Mouse (Mus musculus): ENCODE data around the gene Lamtor4. TPM values are rescaled to one million over a fixed set of nuclear protein-coding genes. Genes with fewer than 3 reads are reported as not detected.

Gene Lamtor4
- polyA plus RNA-seq, 1 experiment from 2014 or later = 85.0 TPM

GRCm38 (mm10) chr5:138257585-138257978, 2.3 kb downstream of the Lamtor4 start:
- no peak overlapping the region for H3K9ac ChIP-seq
- WGBS = 94% methylated on average over 4 of the region's 4 CpGs
- no peaks in the 10 kb centered on the region for H3K9me3 ChIP-seq (ENCODE audit: control insufficient read depth, low read length)
- no peak overlapping the region for H3K4me2 ChIP-seq (replicated peaks)
- H3K4me1 ChIP-seq (replicated peaks; ENCODE audit: control insufficient read depth, insufficient read depth, low read length) = peaks cover 18% of the 10 kb centered on the region
- ATAC-seq (ENCODE audit: low FRiP score) = no peak
- H3K36me3 ChIP-seq (replicated peaks; ENCODE audit: control insufficient read depth, insufficient read depth) = peaks cover 46% of the 10 kb centered on the region
- H3K4me3 ChIP-seq (replicated peaks; ENCODE audit: low read length) = no peak overlapping the region
- no peak overlapping the region for H3K27ac ChIP-seq
- no peak for DNase-seq (ENCODE audit: low spot score)
- H3K27me3 ChIP-seq (ENCODE audit: control insufficient read depth, insufficient read depth, low read length) = no peaks in the 10 kb centered on the region

GRCm38 (mm10) chr5:138258078-138258477, 2.8 kb downstream of the Lamtor4 start:
- no peak for ATAC-seq (ENCODE audit: low FRiP score)
- peaks cover 46% of the 10 kb centered on the region for H3K36me3 ChIP-seq (replicated peaks; ENCODE audit: control insufficient read depth, insufficient read depth)
- H3K27ac ChIP-seq = no peak overlapping the region
- WGBS = 81% methylated on average over 3 of the region's 3 CpGs
- H3K4me3 ChIP-seq (replicated peaks; ENCODE audit: low read length) = no peak overlapping the region
- peaks cover 23% of the 10 kb centered on the region for H3K4me1 ChIP-seq (replicated peaks; ENCODE audit: control insufficient read depth, insufficient read depth, low read length)
- H3K9me3 ChIP-seq (ENCODE audit: control insufficient read depth, low read length) = no peaks in the 10 kb centered on the region
- no peak overlapping the region for H3K9ac ChIP-seq
- DNase-seq (ENCODE audit: low spot score) = no peak
- H3K4me2 ChIP-seq (replicated peaks) = no peak overlapping the region
- H3K27me3 ChIP-seq (ENCODE audit: control insufficient read depth, insufficient read depth, low read length) = no peaks in the 10 kb centered on the region

- peaks cover 46% of the 10 kb centered on the region for H3K36me3 ChIP-seq (replicated peaks; ENCODE audit: control insufficient read depth, insufficient read depth)
- H3K9ac ChIP-seq = no peak overlapping the region
- H3K27ac ChIP-seq = no peak overlapping the region
- H3K4me1 ChIP-seq (replicated peaks; ENCODE audit: control insufficient read depth, insufficient read depth, low read length) = peaks cover 25% of the 10 kb centered on the region
- H3K4me2 ChIP-seq (replicated peaks) = no peak overlapping the region
- ATAC-seq (ENCODE audit: low FRiP score) = no peak
- no peak for DNase-seq (ENCODE audit: low spot score)
- no peak overlapping the region for H3K4me3 ChIP-seq (replicated peaks; ENCODE audit: low read length)
- H3K9me3 ChIP-seq (ENCODE audit: control insufficient read depth, low read length) = no peaks in the 10 kb centered on the region
- no peaks in the 10 kb centered on the region for H3K27me3 ChIP-seq (ENCODE audit: control insufficient read depth, insufficient read depth, low read length)
- WGBS = 94% methylated on average over 6 of the region's 6 CpGs
Observed at GRCm38 (mm10) chr5:138258542-138258941, 3.3 kb downstream of the Lamtor4 start.

GRCm38 (mm10) chr5:138258993-138259392, 3.7 kb downstream of the Lamtor4 start:
- Histone ChIP-seq H3K4me3 (replicated peaks; ENCODE audit: low read length) (no peak overlapping the region), H3K9me3 (ENCODE audit: control insufficient read depth, low read length) (no peaks in the 10 kb centered on the region), H3K27me3 (ENCODE audit: control insufficient read depth, insufficient read depth, low read length) (no peaks in the 10 kb centered on the region)

GRCm38 (mm10) chr5:138260051-138260450, 4.8 kb downstream of the Lamtor4 start:
- Histone ChIP-seq H3K4me3 (replicated peaks; ENCODE audit: low read length) (no peak overlapping the region), H3K27ac (no peak overlapping the region), H3K27me3 (ENCODE audit: control insufficient read depth, insufficient read depth, low read length) (no peaks in the 10 kb centered on the region), H3K4me1 (replicated peaks; ENCODE audit: control insufficient read depth, insufficient read depth, low read length) (peaks cover 28% of the 10 kb centered on the region), H3K4me2 (replicated peaks) (no peak overlapping the region), H3K9ac (no peak overlapping the region), H3K36me3 (replicated peaks; ENCODE audit: control insufficient read depth, insufficient read depth) (peaks cover 46% of the 10 kb centered on the region), H3K9me3 (ENCODE audit: control insufficient read depth, low read length) (no peaks in the 10 kb centered on the region)
- ATAC-seq (ENCODE audit: low FRiP score) = no peak
- 84% methylated on average over 10 of the region's 10 CpGs for WGBS
- DNase-seq (ENCODE audit: low spot score) = no peak

More at GRCm38 (mm10) chr5:138258993-138259392, 3.7 kb downstream of the Lamtor4 start:
- Histone ChIP-seq H3K4me1 (replicated peaks; ENCODE audit: control insufficient read depth, insufficient read depth, low read length) (peaks cover 25% of the 10 kb centered on the region), H3K27ac (no peak overlapping the region), H3K4me2 (replicated peaks) (no peak overlapping the region), H3K9ac (no peak overlapping the region), H3K36me3 (replicated peaks; ENCODE audit: control insufficient read depth, insufficient read depth) (peaks cover 46% of the 10 kb centered on the region)
- DNase-seq (ENCODE audit: low spot score) = no peak
- no peak for ATAC-seq (ENCODE audit: low FRiP score)
- WGBS = 73% methylated on average over 7 of the region's 7 CpGs

- H3K27ac ChIP-seq = no peak overlapping the region
- H3K36me3 ChIP-seq (replicated peaks; ENCODE audit: control insufficient read depth, insufficient read depth) = peaks cover 50% of the 10 kb centered on the region
- DNase-seq (ENCODE audit: low spot score) (no peak), ATAC-seq (ENCODE audit: low FRiP score) (no peak)
- no peaks in the 10 kb centered on the region for H3K27me3 ChIP-seq (ENCODE audit: control insufficient read depth, insufficient read depth, low read length)
- H3K9ac ChIP-seq = no peak overlapping the region
- H3K9me3 ChIP-seq (ENCODE audit: control insufficient read depth, low read length) = no peaks in the 10 kb centered on the region
- H3K4me2 ChIP-seq (replicated peaks) = no peak overlapping the region
- peaks cover 29% of the 10 kb centered on the region for H3K4me1 ChIP-seq (replicated peaks; ENCODE audit: control insufficient read depth, insufficient read depth, low read length)
- WGBS = 93% methylated on average over 11 of the region's 11 CpGs
- H3K4me3 ChIP-seq (replicated peaks; ENCODE audit: low read length) = no peak overlapping the region
Observed at GRCm38 (mm10) chr5:138260834-138261233, 5.6 kb downstream of the Lamtor4 start.

- ATAC-seq (ENCODE audit: low FRiP score) = no peak
- H3K9ac ChIP-seq = 0 out of 2 replicates have a peak overlapping the region, but pooled peaks have one; percentile 96
- H3K4me2 ChIP-seq (replicated peaks) = peak overlapping the region; percentile 91
- DNase-seq (ENCODE audit: low spot score) = no peak
- no peak overlapping the region for H3K27ac ChIP-seq
- no peak overlapping the region for H3K4me3 ChIP-seq (replicated peaks; ENCODE audit: low read length)
- H3K36me3 ChIP-seq (replicated peaks; ENCODE audit: control insufficient read depth, insufficient read depth) = peaks cover 58% of the 10 kb centered on the region
- H3K27me3 ChIP-seq (ENCODE audit: control insufficient read depth, insufficient read depth, low read length) = no peaks in the 10 kb centered on the region
- peaks cover 20% of the 10 kb centered on the region for H3K4me1 ChIP-seq (replicated peaks; ENCODE audit: control insufficient read depth, insufficient read depth, low read length)
- WGBS = 84% methylated on average over 4 of the region's 4 CpGs
- H3K9me3 ChIP-seq (ENCODE audit: control insufficient read depth, low read length) = no peaks in the 10 kb centered on the region
Observed at GRCm38 (mm10) chr5:138262001-138262400, 6.7 kb downstream of the Lamtor4 start.

GRCm38 (mm10) chr5:138262582-138263240, 7.4 kb downstream of the Lamtor4 start:
- no peak for ATAC-seq (ENCODE audit: low FRiP score)
- H3K9me3 ChIP-seq (ENCODE audit: control insufficient read depth, low read length) = no peaks in the 10 kb centered on the region
- WGBS = 71% methylated on average over 18 of the region's 18 CpGs

GRCm38 (mm10) chr5:138263260-138264206, 8.3 kb downstream of the Lamtor4 start, which contains the start of gene BC037034:
Gene BC037034 (minus strand): TSS chr5:138264033.
- ATAC-seq (ENCODE audit: low FRiP score) (peak; percentile 91), DNase-seq (ENCODE audit: low spot score) (peak; percentile 92)
- Histone ChIP-seq H3K27me3 (ENCODE audit: control insufficient read depth, insufficient read depth, low read length) (no peaks in the 10 kb centered on the region), H3K27ac (peak within 1 kb of the TSS; percentile 82), H3K4me1 (replicated peaks; ENCODE audit: control insufficient read depth, insufficient read depth, low read length) (peaks cover 20% of the 10 kb centered on the region), H3K36me3 (replicated peaks; ENCODE audit: control insufficient read depth, insufficient read depth) (peaks cover 50% of the 10 kb centered on the region), H3K4me3 (replicated peaks; ENCODE audit: low read length) (peak within 1 kb of the TSS; percentile 93), H3K4me2 (replicated peaks) (peak within 1 kb of the TSS; percentile 91), H3K9ac (peak within 1 kb of the TSS; percentile 96), H3K9me3 (ENCODE audit: control insufficient read depth, low read length) (no peaks in the 10 kb centered on the region)
- WGBS = under 1% methylated on average over 71 of the region's 71 CpGs

More at GRCm38 (mm10) chr5:138262582-138263240, 7.4 kb downstream of the Lamtor4 start:
- H3K36me3 ChIP-seq (replicated peaks; ENCODE audit: control insufficient read depth, insufficient read depth) = peaks cover 55% of the 10 kb centered on the region
- peak overlapping the region; percentile 91 for H3K4me2 ChIP-seq (replicated peaks)
- no peaks in the 10 kb centered on the region for H3K27me3 ChIP-seq (ENCODE audit: control insufficient read depth, insufficient read depth, low read length)
- H3K9ac ChIP-seq = peak overlapping the region; percentile 96
- DNase-seq (ENCODE audit: low spot score) = no peak
- peaks cover 20% of the 10 kb centered on the region for H3K4me1 ChIP-seq (replicated peaks; ENCODE audit: control insufficient read depth, insufficient read depth, low read length)
- H3K4me3 ChIP-seq (replicated peaks; ENCODE audit: low read length) = peak overlapping the region; percentile 93
- H3K27ac ChIP-seq = no peak overlapping the region

Data from hindbrain, embryonic 14.5 days (tissue).